Mouse (Mus musculus) ES-E14 (cell line): Measurements from ENCODE around the gene Ccdc173. TPM values are rescaled to one million over a fixed set of nuclear protein-coding genes. Genes with fewer than 3 reads are reported as not detected.

ENCODE experiments used
- DNase-seq: peaks from one replicate; pipeline ENCODE4 v3.0.0-alpha.2; 2013; ENCODE audit warnings: low read depth, low spot score
- H3K27ac ChIP-seq: 2 replicates; pipeline ENCODE4 v1.5.1; 2012; ENCODE audit warnings: low read depth, mild to moderate bottlenecking, low read length, moderate library complexity, mixed read lengths; ENCODE audit not compliant: poor library complexity, insufficient read depth, severe bottlenecking
- H3K36me3 ChIP-seq: 2 replicates; pipeline ENCODE4 v1.6.1; 2012; ENCODE audit warnings: mild to moderate bottlenecking, low read length, moderate library complexity, mixed read lengths; ENCODE audit not compliant: control insufficient read depth, poor library complexity, insufficient read depth, severe bottlenecking
- H3K4me1 ChIP-seq, 2 experiments: fragments of 150-350 bp in 1 of 2; sonication (generic) in 1 of 2; 2 replicates each; pipeline ENCODE4 v1.6.1; 2012; ENCODE audit warnings: low read length in 2 of 2, mild to moderate bottlenecking in 1 of 2, mixed read lengths in 1 of 2; ENCODE audit not compliant: control insufficient read depth in 2 of 2, insufficient read depth in 2 of 2, poor library complexity in 1 of 2
- H3K4me3 ChIP-seq, 2 experiments: fragments of 150-350 bp in 1 of 2; sonication (generic) in 1 of 2; 2 replicates each; pipeline ENCODE4 v1.5.1; 2012; ENCODE audit warnings: low read length in 2 of 2, low read depth in 1 of 2, mild to moderate bottlenecking in 1 of 2, mixed read lengths in 1 of 2; ENCODE audit not compliant: insufficient read depth in 1 of 2, poor library complexity in 1 of 2, severe bottlenecking in 1 of 2
- H3K9ac ChIP-seq: 2 replicates; pipeline ENCODE4 v1.6.1; 2012; ENCODE audit warnings: low read depth, mild to moderate bottlenecking, low read length, mixed read lengths; ENCODE audit not compliant: poor library complexity, insufficient read depth, severe bottlenecking
- H3K9me3 ChIP-seq: fragments of 150-350 bp; sonication (generic); 2 replicates; pipeline ENCODE4 v1.6.1; 2012; ENCODE audit warnings: low read depth, mild to moderate bottlenecking, low read length; ENCODE audit not compliant: control insufficient read depth, insufficient read depth
- CHD2 ChIP-seq: IDR thresholded peaks from 2 replicates; pipeline ENCODE4 v1.6.1; 2014; ENCODE audit warnings: mild to moderate bottlenecking, low read depth, low read length, inconsistent platforms
- HCFC1 ChIP-seq: IDR thresholded peaks from 2 replicates; pipeline ENCODE4 v1.6.1; 2012; ENCODE audit warnings: low read length, inconsistent platforms, borderline replicate concordance; ENCODE audit not compliant: insufficient read depth
- MAFK ChIP-seq: IDR thresholded peaks from 2 replicates; pipeline ENCODE4 v1.6.1; 2014; ENCODE audit warnings: mild to moderate bottlenecking, low read depth, low read length, inconsistent platforms; ENCODE audit not compliant: insufficient read depth
- ZC3H11A ChIP-seq: IDR thresholded peaks from 2 replicates; pipeline ENCODE4 v1.6.1; 2012; ENCODE audit warnings: low read depth, mild to moderate bottlenecking, inconsistent platforms, low read length, borderline replicate concordance
- ZNF384 ChIP-seq: IDR thresholded peaks from 2 replicates; pipeline ENCODE4 v1.6.1; 2012; ENCODE audit warnings: low read depth, low read length, inconsistent platforms
- in situ Hi-C, 2 experiments: fragments of 600-800 bp; cut with MboI; formaldehyde crosslinking; loops; one replicate each; pipeline ENCODE4 v1.15.1; 2025; ENCODE audit warnings: low sequenced_read_pairs in 2 of 2, inconsistent platforms in 1 of 2; ENCODE audit not compliant: unreplicated experiment in 2 of 2
- total RNA-seq: library from RNA; depleted of rRNA; stranded (reverse); fragments of 300-350 nt; gene quantifications from 2 replicates; pipeline ENCODE4 v1.2.3, GENCODE M21; 2012

The Ccdc173 gene
- total RNA-seq, 1 experiment, result 0.98 TPM

GRCm38 (mm10) chr2:69803756-69804155 lies 14.4 kb upstream of the Ccdc173 start:
- DNase-seq, result no peak
- TF ChIP-seq ZC3H11A (no peak), CHD2 (no peak), MAFK (no peak), HCFC1 (no peak), ZNF384 (no peak)
- in situ Hi-C loops, result no loop called here

DNA sequence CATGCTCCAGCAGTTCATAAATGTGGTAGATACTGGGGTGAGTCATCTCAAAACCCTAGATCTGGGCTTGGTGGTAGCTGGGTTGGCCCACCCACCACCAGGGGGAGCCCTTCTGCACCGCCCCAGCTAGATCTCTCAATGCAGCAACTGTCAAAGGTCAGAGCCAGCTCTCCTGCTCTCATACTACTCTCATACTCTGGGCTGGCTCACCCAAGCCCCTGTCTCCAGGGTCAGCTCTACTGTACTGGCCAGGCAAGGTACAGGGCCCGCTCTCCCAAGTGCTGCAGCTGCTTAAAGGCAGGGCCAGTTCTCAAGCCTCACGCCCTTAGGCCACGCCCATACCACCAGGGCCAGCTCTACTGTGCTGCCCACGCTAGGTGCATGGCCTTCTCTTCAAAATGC lies 13.5 kb upstream of the Ccdc173 start:
- peak overlapping the region in 1 of 2 experiments; percentile 69; a peak in 2 of 4 replicates for H3K4me3 ChIP-seq
- TF ChIP-seq ZC3H11A, result no peak
- no peak for TF ChIP-seq MAFK
- TF ChIP-seq ZNF384, result no peak
- TF ChIP-seq HCFC1, result no peak
- TF ChIP-seq CHD2, result no peak
- H3K27ac ChIP-seq, result no peak overlapping the region
- H3K4me1 ChIP-seq, result peaks cover 0 to 6% of the 10 kb centered on the region in 2 experiments; a peak in 2 of 4 replicates
- H3K36me3 ChIP-seq, result no peaks in the 10 kb centered on the region
- DNase-seq, result peak; percentile 52
- in situ Hi-C loops, result no loop called here
- no peak overlapping the region for H3K9ac ChIP-seq
- H3K9me3 ChIP-seq, result no peaks in the 10 kb centered on the region

More at GRCm38 (mm10) chr2:69803756-69804155, 14.4 kb upstream of the Ccdc173 start:
- peaks cover 0 to 6% of the 10 kb centered on the region in 2 experiments; a peak in 2 of 4 replicates for H3K4me1 ChIP-seq
- H3K4me3 ChIP-seq, result no peak overlapping the region; a peak in 1 of 4 replicates
- H3K27ac ChIP-seq, result no peak overlapping the region
- H3K36me3 ChIP-seq, result no peaks in the 10 kb centered on the region
- no peak overlapping the region for H3K9ac ChIP-seq
- no peaks in the 10 kb centered on the region for H3K9me3 ChIP-seq

DNA sequence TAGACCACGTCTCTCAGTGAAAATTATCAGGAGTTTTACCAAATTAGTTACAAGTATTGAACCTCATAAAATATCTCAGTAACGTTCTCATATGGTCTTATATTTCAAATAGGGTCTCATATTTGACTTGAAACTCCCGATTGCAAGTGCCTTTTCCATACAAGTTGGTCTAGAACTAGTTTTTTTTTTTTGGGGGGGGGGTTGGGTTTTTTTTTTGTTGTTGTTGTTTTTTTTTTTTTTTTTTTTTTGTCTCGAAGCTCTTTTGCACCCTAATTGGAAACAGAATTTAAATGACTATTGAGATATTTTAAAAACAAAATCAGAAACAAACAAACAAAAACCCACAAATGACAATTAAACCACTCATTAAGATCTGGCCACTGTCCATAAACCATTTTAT lies 1.3 kb upstream of the Ccdc173 start:
- no peaks in the 10 kb centered on the region for H3K36me3 ChIP-seq
- no peak overlapping the region for H3K4me3 ChIP-seq
- TF ChIP-seq CHD2, result no peak
- no peak for TF ChIP-seq MAFK
- TF ChIP-seq ZC3H11A, result no peak
- TF ChIP-seq ZNF384, result peak; percentile 13; the same call in 1 of the 2 replicates
- TF ChIP-seq HCFC1, result no peak
- no peaks in the 10 kb centered on the region for H3K9me3 ChIP-seq
- no peak overlapping the region for H3K27ac ChIP-seq
- no peak for DNase-seq
- no peak overlapping the region for H3K9ac ChIP-seq
- in situ Hi-C loops, result no loop called here
- H3K4me1 ChIP-seq, result no peaks in the 10 kb centered on the region

DNA sequence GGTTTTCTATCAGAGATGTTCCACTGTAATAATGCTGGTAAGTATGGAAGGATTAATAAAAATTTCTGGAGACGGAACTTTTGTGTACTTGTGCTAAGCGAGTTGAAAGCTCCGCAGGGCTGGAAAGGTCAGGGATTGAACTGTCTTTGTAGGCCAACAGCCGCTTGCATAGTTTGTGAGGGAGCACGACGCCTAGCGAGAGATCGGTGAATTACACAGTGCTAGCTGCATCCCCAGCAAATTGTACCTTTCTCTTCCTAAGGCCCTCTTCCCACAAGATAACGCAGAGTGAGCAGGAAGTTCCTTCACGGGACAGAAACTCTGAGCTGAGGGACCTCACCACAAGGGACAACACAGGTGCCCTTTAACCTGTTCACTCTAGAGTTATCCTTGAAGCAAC lies 910 bp upstream of the Ccdc173 start:
- Histone ChIP-seq H3K4me3 (peak overlapping the region; percentile 79 to 88), H3K9me3 (no peaks in the 10 kb centered on the region), H3K4me1 (no peaks in the 10 kb centered on the region), H3K36me3 (no peaks in the 10 kb centered on the region), H3K27ac (no peak overlapping the region), H3K9ac (no peak overlapping the region)
- TF ChIP-seq ZNF384, result no peak
- TF ChIP-seq CHD2, result no peak
- TF ChIP-seq ZC3H11A, result no peak; the same call in 1 of the 2 replicates
- TF ChIP-seq HCFC1, result no peak
- no peak for TF ChIP-seq MAFK
- DNase-seq, result peak; percentile 94
- in situ Hi-C loops, result no loop called here
